Mouse (Mus musculus): ENCODE measurements around the gene Kmt5a. TPM values are rescaled to one million over a fixed set of nuclear protein-coding genes. Genes with fewer than 3 reads are reported as not detected.

Gene Kmt5a
- total RNA-seq (2014; rRNA removed; ENCODE audit: low replicate concordance) (71.9 and 82.9 TPM in 2 replicates), polyA plus RNA-seq (2015; fragmentation: Nextera tagmentation; extraction: Ambion mirVana) (26.0 and 27.7 TPM in 2 replicates)

- peak within 1 kb of the TSS; percentile 73 for H3K4me3 ChIP-seq (ENCODE audit: low read depth, low read length)
- no peaks in the 10 kb centered on the region for H3K9me3 ChIP-seq (replicated peaks; ENCODE audit: control insufficient read depth, low read length)
- H3K27ac ChIP-seq (ENCODE audit: low read depth), result peak within 1 kb of the TSS; percentile 93
- H3K27me3 ChIP-seq (ENCODE audit: control insufficient read depth, insufficient read depth, low read length), result no peaks in the 10 kb centered on the region
- H3K36me3 ChIP-seq (replicated peaks; ENCODE audit: control insufficient read depth, insufficient read depth, low read length), result no peaks in the 10 kb centered on the region
- peak within 1 kb of the TSS; percentile 72 for H3K9ac ChIP-seq (replicated peaks; ENCODE audit: low read depth, low read length)
- peak; percentile 96 for ATAC-seq (ENCODE audit: insufficient read depth, low read depth)
- DNase-seq (ENCODE audit: low spot score), result peak; percentile 95
- under 1% methylated on average over 34 of the region's 34 CpGs for WGBS
- H3K4me1 ChIP-seq (ENCODE audit: control insufficient read depth, insufficient read depth), result peaks cover 7% of the 10 kb centered on the region; the same call in 1 of the 2 replicates
- H3K4me2 ChIP-seq (ENCODE audit: low read depth, low read length), result peak within 1 kb of the TSS; percentile 77
- 0 out of 2 replicates have a peak, but pooled peaks have one; percentile 15 for TF ChIP-seq CTCF (IDR thresholded peaks at IDR 0.05; ENCODE audit: low read depth)
- TF ChIP-seq EP300 (IDR thresholded peaks at IDR 0.05; ENCODE audit: low read depth), result peak; percentile 42; the same call in 1 of the 2 replicates
These were observed at the start of gene Kmt5a for GRCm38 (mm10) chr5:124439447-124440093. Gene Kmt5a, plus strand, starts transcription at chr5:124439930.

GRCm38 (mm10) chr5:124392412-124392811 is 47.3 kb upstream of the Kmt5a start:
- Histone ChIP-seq H3K9ac (replicated peaks; ENCODE audit: low read depth, low read length) (no peak overlapping the region), H3K27me3 (ENCODE audit: control insufficient read depth, insufficient read depth, low read length) (no peaks in the 10 kb centered on the region), H3K36me3 (replicated peaks; ENCODE audit: control insufficient read depth, insufficient read depth, low read length) (peaks cover 85% of the 10 kb centered on the region), H3K9me3 (replicated peaks; ENCODE audit: control insufficient read depth, low read length) (no peaks in the 10 kb centered on the region), H3K4me3 (ENCODE audit: low read depth, low read length) (no peak overlapping the region), H3K4me1 (ENCODE audit: control insufficient read depth, insufficient read depth) (no peaks in the 10 kb centered on the region), H3K27ac (ENCODE audit: low read depth) (no peak overlapping the region), H3K4me2 (ENCODE audit: low read depth, low read length) (no peak overlapping the region)
- DNase-seq (ENCODE audit: low spot score), result no peak
- WGBS, result over 99% methylated on average over 4 of the region's 4 CpGs
- TF ChIP-seq CTCF (IDR thresholded peaks at IDR 0.05; ENCODE audit: low read depth) (no peak), EP300 (IDR thresholded peaks at IDR 0.05; ENCODE audit: low read depth) (no peak)
- ATAC-seq (ENCODE audit: insufficient read depth, low read depth), result no peak

GRCm38 (mm10) chr5:124393726-124394125 is 46.0 kb upstream of the Kmt5a start:
- Histone ChIP-seq H3K4me3 (ENCODE audit: low read depth, low read length) (no peak overlapping the region), H3K9ac (replicated peaks; ENCODE audit: low read depth, low read length) (no peak overlapping the region), H3K36me3 (replicated peaks; ENCODE audit: control insufficient read depth, insufficient read depth, low read length) (peaks cover 87% of the 10 kb centered on the region), H3K4me1 (ENCODE audit: control insufficient read depth, insufficient read depth) (no peaks in the 10 kb centered on the region), H3K9me3 (replicated peaks; ENCODE audit: control insufficient read depth, low read length) (no peaks in the 10 kb centered on the region), H3K4me2 (ENCODE audit: low read depth, low read length) (no peak overlapping the region), H3K27ac (ENCODE audit: low read depth) (no peak overlapping the region), H3K27me3 (ENCODE audit: control insufficient read depth, insufficient read depth, low read length) (no peaks in the 10 kb centered on the region)
- 78% methylated on average over 7 of the region's 7 CpGs for WGBS
- DNase-seq (ENCODE audit: low spot score) (no peak), ATAC-seq (ENCODE audit: insufficient read depth, low read depth) (no peak)
- TF ChIP-seq EP300 (IDR thresholded peaks at IDR 0.05; ENCODE audit: low read depth), result no peak
- no peak for TF ChIP-seq CTCF (IDR thresholded peaks at IDR 0.05; ENCODE audit: low read depth)

GRCm38 (mm10) chr5:124410808-124411207 is 28.9 kb upstream of the Kmt5a start:
- TF ChIP-seq EP300 (IDR thresholded peaks at IDR 0.05; ENCODE audit: low read depth) (no peak), CTCF (IDR thresholded peaks at IDR 0.05; ENCODE audit: low read depth) (no peak; the same call in 1 of the 2 replicates)
- DNase-seq (ENCODE audit: low spot score) (no peak), ATAC-seq (ENCODE audit: insufficient read depth, low read depth) (no peak)
- Histone ChIP-seq H3K4me3 (ENCODE audit: low read depth, low read length) (no peak overlapping the region), H3K4me1 (ENCODE audit: control insufficient read depth, insufficient read depth) (no peaks in the 10 kb centered on the region), H3K27me3 (ENCODE audit: control insufficient read depth, insufficient read depth, low read length) (no peaks in the 10 kb centered on the region), H3K9ac (replicated peaks; ENCODE audit: low read depth, low read length) (no peak overlapping the region), H3K27ac (ENCODE audit: low read depth) (no peak overlapping the region), H3K36me3 (replicated peaks; ENCODE audit: control insufficient read depth, insufficient read depth, low read length) (peaks cover 78% of the 10 kb centered on the region), H3K9me3 (replicated peaks; ENCODE audit: control insufficient read depth, low read length) (no peaks in the 10 kb centered on the region), H3K4me2 (ENCODE audit: low read depth, low read length) (no peak overlapping the region)
- 66% methylated on average over 3 of the region's 3 CpGs for WGBS

- H3K36me3 ChIP-seq (replicated peaks; ENCODE audit: control insufficient read depth, insufficient read depth, low read length), result peaks cover 65% of the 10 kb centered on the region
- no peak for ATAC-seq (ENCODE audit: insufficient read depth, low read depth)
- WGBS, result 84% methylated on average over 5 of the region's 5 CpGs
These were observed 27.6 kb upstream of the Kmt5a start for GRCm38 (mm10) chr5:124412163-124412562.

More at GRCm38 (mm10) chr5:124412163-124412562, 27.6 kb upstream of the Kmt5a start:
- Histone ChIP-seq H3K27me3 (ENCODE audit: control insufficient read depth, insufficient read depth, low read length) (no peaks in the 10 kb centered on the region), H3K27ac (ENCODE audit: low read depth) (no peak overlapping the region), H3K4me2 (ENCODE audit: low read depth, low read length) (no peak overlapping the region), H3K9ac (replicated peaks; ENCODE audit: low read depth, low read length) (no peak overlapping the region), H3K4me1 (ENCODE audit: control insufficient read depth, insufficient read depth) (no peaks in the 10 kb centered on the region), H3K9me3 (replicated peaks; ENCODE audit: control insufficient read depth, low read length) (no peaks in the 10 kb centered on the region), H3K4me3 (ENCODE audit: low read depth, low read length) (no peak overlapping the region)
- DNase-seq (ENCODE audit: low spot score), result no peak
- no peak for TF ChIP-seq EP300 (IDR thresholded peaks at IDR 0.05; ENCODE audit: low read depth)
- no peak for TF ChIP-seq CTCF (IDR thresholded peaks at IDR 0.05; ENCODE audit: low read depth)
